Mouse (Mus musculus) lung, postnatal 36 days (tissue): ENCODE measurements around the gene Zfp346.

Experiments used
- DNase-seq: peaks from one replicate; pipeline ENCODE4 v3.0.0; 2022; ENCODE audit warnings: mixed read lengths

Gene Zfp346

DNA sequence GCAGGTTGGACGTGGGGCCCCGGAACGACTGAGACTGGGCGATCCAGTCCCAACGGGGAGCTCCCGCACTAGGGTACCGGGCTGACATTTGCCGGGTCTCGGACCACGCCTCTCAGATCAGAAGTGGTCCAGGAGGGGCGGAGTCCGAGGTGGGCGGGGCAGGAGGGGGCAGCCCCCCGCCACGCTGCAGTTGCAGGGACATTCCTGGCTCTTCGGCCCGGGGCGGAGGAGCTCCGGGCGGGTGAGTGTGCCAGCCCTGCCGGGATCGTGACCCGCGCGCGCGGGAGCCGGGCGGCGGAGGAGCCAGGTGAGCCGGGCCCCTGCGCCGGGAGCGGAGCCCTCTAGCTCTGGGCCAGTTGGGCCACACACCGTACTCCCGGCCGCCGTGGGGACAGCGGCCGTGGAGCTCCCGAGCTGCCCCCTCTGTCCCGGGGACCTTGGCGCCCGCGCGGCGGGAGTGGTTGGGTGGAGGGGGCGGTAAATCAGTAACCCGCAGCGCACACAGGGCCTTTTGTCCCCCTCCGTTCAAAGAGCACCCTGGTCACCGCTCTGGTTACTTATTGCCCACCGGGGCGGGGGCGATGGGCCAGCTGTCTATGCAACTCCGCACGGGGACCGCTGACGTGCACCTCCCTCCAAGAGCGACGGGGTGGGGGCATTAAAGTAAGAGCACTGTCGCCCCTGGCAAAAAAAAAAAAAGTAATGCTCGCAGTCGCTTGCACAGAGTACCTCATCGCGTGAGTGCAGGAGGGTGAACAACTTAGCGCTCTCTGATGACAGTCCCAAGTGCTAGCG is 47.7 kb downstream of the Zfp346 start, which contains the start of gene Fgfr4:
Fgfr4 (plus strand) TSS at position 20 of the 795 bp plus-strand sequence.
- peak; percentile 59 for DNase-seq

DNA sequence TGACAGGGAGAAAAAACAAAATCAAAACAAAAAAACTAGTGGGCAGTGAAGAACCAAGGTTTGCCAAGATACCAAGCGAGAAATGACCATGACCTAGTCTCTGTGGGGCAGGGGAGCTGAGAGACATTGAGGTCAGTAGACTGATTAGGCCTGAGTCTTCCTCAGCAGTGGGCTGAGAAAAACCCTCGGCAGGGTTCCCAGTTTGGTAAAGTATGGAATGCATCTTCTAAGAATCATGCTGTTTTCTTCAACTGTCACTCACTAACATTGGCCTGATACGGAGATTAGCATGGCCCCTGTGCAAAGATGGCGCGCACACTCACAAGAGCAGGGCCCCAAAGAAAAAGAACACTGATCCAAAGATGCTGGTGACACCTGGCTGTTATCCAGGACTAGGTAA is 48.8 kb downstream of the Zfp346 start:
- DNase-seq = no peak

DNA sequence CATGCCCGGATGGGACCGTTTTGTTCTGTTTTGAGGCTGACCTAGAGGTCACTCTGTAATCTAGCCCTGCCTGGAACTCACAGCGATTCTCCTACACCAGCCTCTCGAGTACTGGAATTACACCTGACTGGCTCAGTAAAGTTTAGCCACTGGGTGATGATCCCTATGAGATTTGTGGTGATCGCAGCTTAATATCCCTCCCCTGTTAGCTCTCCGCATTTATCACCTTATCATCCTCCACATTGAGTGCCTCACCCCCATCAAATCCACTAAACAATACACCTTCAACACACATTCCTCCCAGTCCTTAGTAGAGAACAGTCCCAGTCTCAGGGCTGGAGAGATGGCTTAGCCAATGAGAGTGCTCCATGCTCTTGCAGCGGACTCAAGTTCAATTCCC is 57.3 kb downstream of the Zfp346 start:
- DNase-seq = no peak

DNA sequence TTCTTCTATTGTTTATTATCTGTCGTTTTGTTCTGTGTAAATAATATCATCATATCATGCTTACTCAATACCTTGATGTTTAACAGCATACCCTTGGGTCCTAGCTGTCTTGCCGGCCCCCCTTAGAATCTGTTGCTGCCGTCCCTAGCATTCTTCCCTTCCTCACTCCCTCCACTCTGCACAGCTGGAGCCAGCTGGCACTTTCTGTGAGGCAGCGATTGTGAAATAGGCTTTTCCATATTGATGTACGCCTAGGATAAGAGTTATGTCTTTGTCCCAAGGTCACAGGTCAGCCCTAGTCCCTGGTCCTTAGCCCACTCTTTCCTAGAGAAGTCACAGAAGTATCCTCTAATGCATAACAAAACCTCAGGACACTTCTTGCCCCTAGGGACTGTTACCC is 58.4 kb downstream of the Zfp346 start:
- peak; percentile 66 for DNase-seq

DNA sequence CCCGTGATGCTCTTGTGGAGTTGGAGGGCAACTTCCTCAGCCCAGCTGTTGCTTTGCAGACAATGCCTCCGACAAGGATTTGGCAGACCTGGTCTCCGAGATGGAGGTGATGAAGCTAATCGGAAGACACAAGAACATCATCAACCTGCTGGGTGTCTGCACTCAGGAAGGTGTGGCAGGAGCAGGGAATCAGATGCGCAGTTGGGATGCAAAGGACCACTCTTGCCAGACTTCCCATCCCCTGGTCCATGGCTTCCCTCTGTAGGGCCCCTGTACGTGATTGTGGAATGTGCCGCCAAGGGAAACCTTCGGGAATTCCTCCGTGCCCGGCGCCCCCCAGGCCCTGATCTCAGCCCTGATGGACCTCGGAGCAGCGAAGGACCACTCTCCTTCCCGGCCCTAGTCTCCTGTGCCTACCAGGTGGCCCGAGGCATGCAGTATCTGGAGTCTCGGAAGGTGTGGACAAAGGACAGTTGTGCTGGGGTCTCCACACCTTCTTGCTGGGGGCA is 60.8 kb downstream of the Zfp346 start:
- no peak for DNase-seq

DNA sequence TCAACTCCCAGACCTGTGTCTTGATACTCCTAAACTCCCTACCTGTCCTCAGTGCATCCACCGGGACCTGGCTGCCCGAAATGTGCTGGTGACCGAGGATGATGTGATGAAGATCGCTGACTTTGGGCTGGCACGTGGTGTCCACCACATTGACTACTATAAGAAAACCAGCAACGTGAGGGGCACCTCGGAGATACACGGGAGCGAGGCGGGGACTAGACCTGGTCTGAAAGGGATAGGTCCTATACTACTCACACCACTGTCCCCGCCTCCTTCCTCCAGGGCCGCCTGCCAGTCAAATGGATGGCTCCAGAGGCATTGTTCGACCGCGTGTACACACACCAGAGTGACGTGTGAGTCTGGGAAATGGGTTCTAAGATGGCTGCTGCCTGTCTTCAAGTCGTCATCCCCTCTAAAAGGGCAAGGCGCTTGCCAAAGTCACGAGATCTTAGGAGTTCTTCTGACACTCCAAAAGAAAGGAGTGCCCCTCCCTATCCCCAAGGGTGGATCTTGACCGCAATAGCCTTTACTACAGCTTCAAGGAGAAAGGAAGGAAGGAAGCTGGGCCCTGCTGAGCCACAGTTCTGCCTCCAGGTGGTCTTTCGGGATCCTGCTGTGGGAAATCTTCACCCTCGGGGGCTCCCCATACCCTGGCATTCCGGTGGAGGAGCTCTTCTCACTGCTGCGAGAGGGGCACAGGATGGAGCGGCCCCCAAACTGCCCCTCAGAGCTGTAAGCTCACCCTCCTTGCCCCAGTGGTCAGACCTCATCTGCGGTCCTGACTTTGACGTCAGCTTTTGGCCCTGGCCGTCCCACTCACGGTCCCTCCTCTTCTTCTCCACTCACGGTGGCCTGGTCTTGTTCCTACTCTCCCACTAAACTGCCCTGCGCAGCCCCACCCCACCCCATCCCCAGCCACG is 62.0 kb downstream of the Zfp346 start:
- no peak for DNase-seq

DNA sequence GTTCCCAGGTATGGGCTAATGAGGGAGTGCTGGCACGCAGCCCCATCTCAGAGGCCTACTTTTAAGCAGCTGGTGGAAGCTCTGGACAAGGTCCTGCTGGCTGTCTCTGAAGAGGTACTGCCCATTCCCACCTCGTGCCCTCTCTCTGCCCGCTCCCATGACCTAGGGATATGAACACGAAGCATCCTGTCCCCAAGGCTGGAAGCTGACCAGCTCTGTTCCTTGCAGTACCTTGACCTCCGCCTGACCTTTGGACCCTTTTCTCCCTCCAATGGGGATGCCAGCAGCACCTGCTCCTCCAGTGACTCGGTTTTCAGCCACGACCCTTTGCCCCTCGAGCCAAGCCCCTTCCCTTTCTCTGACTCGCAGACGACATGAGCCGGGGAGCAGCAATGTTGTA is 62.7 kb downstream of the Zfp346 start:
- no peak for DNase-seq

DNA sequence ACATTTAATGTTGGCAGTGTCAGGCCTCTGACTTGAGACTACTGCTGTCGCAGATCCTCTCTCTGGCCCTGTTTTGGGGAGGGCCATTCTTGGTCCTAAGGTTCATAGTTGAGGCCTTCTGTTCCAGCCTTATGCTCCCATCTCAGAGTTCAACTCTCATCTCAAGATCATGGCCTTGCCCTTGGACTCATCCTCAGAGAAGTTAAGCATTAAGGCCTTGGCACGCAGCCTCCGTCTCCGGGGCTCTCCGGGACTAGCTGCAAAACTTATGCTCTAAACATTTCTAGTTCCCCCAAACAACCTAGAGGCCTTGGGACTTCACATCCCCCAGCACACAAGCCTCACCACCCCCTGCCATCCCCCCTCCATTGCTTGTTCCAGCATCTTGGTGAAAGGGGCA is 63.1 kb downstream of the Zfp346 start:
- DNase-seq = no peak

DNA sequence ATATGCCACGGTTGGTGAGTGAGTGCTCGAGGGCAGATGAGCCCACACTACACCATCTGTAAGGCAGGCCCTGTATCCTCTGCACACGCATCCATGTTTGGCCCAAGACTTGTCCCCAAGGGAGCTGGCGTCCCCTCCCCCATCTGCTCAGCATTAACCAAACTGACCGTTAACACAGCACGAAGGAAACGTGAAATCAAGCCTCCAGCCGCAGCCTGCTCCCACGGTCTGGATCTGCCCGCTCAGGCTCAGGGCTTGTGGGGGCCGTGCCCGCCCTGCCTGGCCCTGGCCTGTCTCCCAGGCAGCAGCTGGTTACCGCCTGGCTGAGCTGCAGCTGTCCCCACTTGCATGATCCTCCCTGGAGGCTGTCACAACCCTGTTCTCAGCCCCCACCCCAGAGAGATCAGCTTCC is 63.9 kb downstream of the Zfp346 start:
- peak; percentile 67 for DNase-seq

DNA sequence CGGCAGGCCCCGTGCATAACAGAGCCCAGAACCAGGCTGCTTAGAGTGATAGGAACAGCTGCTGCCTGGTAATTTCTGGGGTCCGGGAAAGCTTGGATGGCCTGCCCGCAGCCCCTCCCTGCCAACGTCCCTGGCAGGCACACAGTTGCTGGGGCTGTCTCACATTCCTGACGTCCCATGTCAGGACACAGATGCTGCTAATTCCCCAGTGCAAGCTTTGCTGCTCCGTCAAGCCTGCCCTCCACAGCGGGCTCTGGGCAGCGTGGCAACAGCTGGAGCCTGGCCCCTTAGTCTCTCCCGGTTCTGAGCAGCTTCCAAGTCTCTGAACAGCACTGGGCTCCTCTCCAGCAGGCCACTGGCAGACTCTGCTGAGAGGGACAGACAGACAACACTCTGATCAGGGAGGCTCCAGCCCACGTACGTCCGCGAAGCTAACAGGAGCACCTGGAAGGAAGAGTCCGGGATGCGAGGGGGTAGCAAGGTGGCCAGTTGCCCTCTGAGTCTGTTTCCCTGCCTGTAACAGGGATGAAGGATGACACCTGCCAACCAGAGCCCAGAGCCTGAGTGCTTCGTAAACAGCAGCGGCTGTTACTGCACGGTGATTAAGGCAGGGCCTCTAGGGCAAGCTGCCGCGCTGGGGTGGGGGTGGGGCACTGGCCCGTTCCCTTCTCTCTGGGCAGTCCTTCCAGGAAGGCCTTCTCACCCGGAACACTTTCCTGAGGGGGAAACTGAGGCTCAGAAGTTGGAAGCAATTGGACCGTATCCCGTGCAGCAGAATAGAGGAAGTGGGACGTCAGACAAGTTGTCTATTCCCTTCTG is 66.6 kb downstream of the Zfp346 start:
- peak; percentile 65 for DNase-seq

DNA sequence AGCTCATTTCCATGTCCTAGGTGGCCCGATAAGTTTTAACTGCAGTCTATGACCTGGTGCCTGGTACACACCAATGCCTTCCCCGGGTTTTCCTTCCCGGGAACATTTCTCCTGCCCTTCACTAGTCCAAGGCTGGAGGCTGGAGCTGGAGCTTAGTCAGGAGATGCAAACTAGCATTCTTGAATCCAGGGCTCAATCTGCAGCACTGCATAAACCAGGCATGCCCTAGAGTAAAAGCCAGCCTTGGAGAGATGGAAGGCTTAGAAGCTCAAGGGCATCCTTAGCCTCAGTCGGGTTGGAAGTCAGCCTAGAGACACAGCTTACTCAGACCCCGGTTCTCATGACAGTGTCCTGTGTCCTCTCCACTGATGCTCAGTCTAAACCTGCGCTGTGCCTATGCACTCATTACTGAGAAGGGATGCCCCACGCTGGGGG is 67.2 kb downstream of the Zfp346 start:
- DNase-seq = no peak

DNA sequence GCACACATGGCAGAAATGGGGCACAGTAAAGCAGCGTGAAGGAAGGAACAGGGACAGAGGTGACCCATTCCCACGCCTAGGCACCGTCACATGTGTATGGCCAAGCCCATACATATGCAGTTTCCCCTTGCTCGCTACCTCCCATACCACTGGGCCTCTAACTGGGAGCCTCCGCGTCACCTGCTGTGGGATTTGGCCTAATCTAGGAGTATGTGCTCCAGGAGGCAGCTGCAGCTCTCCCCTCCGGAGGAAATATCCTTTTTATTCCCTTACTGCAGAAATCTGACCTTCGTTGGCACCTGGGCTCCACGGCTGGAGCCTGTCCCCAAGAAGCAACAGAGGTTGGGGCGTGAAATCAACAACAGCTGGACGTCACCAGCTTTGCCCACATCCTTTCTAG is 69.2 kb downstream of the Zfp346 start:
- DNase-seq = no peak

DNA sequence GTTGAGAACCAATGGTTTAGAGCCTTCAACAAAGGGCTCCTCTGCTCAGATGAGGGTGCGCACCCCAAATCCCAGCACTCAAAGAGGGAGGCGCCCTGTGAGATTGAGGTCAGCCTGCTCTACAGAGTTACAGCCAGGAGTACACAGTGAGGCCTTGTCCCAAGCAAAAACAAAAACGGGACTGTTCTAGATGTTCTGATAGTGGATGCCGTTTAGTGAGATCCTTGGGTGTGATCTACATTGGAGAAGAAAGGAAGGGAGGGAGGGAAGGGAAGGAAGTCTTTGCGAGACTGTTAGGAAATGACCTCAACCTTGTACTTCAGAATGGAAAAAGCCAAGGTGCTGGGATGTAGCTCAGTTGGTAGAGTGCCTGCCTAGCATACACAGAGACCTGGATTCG is 71.2 kb downstream of the Zfp346 start:
- peak; percentile 49 for DNase-seq

DNA sequence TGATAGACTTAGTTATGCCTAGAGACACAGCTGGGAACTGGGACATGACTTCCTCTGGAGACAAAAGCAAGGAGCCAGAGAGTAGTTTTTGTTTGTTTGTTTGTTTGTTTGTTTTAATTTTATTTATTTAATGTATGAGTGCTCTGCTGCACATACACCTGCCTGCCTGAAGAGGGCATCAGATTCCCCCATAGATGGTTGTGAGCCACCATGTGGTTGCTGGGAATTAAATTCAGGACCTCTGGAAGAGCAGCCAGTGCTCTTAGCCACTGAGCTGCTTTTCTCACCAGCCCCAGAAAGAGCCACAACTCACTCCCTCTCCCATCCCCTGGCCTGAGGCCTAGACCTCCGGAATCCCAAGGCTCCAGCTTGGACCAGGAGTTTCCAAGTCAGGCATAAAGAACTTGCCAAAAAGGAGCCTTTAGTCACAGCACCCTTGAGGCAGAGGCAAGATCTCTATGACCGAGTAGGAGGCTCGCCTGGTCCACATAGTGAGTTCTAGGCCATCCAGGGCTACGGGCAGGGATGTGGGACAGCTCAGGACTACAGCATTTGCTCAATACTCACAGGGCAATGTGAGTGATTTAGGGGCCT is 72.9 kb downstream of the Zfp346 start:
- no peak for DNase-seq

DNA sequence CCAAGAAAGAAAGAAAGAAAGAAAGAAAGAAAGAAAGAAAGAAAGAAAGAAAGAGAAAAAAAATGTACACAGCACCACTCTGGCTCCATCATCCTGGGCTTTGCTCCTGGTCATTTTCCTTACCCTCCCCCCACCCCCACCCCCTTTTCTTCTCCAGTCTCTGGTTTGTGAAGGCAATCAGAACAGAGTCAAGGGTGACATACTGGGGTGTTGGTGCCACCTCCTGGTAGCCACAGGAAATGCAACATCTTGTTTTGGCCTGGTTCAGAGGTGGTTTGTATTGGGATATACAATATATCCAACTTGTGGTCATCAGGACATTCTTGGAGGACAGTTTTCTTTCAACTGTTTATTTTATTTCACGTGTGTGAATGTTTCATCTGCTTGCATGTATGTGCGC is 73.4 kb downstream of the Zfp346 start:
- peak; percentile 85 for DNase-seq

DNA sequence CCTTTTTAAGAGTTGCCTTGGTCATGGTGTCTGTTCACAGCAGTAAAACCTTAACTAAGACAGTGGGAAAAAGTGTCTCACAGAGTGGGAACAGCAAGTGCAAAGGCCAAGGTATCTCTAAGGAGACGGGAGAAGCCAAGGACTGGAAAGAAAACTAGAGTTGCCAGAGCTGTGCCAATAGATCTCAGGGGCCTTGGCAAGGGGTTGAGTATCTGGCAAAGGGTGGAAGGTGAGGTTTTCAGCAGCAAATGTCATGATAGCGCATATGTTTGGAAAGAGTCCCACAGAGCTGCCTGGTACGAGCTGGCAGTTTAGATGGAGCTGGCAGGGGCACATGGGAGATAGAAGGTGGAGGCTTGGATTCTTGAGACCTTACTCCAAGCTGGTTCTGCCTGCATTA is 74.5 kb downstream of the Zfp346 start:
- DNase-seq = no peak

DNA sequence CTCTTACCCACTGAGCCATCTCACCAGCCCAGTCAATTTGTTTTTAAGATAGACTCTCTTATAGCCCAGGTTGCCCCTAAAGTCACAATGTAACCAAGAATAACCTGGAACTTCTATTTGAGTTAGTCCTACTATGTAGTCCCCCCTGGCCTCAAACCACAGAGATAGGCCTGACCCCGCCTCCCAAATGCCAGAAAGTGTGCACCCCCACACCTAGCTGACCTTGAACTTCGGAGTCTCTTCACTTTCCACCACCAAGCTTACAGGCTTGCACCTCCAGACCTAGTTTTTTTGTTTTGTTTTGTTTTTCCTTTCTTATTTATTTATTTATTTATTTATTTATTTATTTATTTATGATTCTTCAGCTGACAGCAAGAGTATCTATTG is 76.7 kb downstream of the Zfp346 start:
- no peak for DNase-seq

DNA sequence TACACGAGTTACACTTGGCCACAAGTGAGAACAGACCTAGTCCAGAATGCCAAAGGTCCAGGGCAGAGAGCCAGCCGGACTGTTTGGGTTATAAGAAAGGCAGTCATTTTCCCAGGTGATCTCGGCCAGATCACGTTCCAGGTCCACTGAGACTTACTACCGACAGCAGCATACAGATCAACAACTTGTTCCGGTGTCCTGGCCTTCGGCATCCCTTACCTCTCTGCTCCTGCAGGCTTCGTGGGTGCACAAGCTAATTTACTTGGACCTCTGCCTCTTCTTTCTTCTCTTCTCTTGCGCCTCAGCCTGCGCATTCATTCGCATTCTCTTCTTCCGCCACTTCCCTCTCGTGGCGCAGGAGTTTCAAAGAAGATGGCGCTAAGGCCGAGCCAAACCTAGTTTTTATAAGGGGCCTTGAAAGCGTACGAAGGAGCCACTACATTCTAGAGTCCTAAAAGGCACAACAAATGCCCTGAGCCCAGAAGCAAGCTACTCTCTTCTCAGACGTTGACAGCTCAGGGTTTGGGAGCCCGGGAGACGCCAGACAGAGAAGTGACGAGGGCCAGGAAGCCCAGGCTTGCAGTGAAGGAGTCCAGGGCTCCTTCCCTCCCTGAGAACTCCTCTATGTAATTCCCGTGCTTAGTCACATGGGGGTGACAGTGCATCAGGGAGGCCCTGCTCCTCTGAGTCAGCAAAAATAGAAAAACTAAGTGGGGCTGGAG is 77.2 kb downstream of the Zfp346 start:
- DNase-seq = peak; percentile 87

DNA sequence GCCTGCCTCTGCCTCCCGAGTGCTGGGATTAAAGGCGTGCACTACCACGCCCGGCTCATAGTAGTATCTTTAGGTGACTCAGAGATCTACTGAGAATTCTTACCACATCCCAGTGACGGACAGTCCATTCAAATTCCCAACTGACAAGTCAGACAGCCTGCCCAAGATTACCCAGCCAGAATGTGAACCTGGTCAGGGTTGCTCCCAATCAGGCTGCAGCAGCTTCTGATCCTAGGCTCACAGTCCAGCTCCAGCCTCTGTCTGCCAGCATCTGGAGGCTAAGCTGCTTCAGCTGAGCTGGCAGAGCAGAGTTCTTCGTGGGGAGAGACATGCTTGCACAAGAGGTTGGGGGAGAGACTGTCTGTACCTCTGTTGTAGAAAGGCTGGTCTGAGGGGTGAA is 78.3 kb downstream of the Zfp346 start:
- DNase-seq = no peak
